Mouse (Mus musculus): ENCODE measurements around the gene Fen1. TPM values are rescaled to one million over a fixed set of nuclear protein-coding genes. Genes with fewer than 3 reads are reported as not detected.
"Not testable (repeated sequence)": the region's sequence is repeated elsewhere in the genome, so short reads cannot be mapped to it uniquely, and the experiment has no call there.

The Fen1 gene
- polyA plus RNA-seq, 1 experiment from 2014 or later: 83.6 TPM

DNA sequence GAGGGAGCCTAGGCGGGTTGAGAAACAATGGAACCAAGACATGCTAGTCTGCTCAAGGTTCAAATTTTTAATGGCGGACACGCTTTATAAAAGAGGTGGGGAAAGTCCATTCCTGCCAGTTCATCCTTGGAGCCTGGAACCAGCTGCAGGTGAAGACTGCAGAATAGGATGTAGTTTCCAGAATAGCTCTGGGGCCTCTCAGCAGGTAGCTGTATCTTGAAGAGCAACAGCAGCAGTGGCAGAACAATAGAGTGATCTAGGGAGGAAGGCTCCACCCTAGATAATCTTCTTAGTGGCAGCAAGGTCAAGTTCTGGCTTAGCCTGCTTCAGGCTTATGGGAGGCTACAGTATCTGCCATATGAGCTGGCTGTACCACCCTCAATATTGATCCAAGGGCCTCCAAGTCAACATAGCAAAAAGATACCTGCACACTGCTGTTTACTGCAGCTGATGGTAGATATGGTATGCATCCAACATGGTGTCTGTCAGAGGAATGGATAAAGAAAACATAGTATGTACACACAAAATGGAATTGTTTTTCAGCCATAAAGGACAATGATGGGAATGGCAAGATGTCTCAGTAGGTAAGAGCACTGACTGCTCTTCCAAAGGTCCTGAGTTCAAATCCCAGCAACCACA is 34.2 kb downstream of the Fen1 start:
- H3K9me3 ChIP-seq (replicated peaks; ENCODE audit: control insufficient read depth, low read length); H3K27ac ChIP-seq (ENCODE audit: low read length); H3K27me3 ChIP-seq (ENCODE audit: control insufficient read depth, insufficient read depth, low read length); H3K4me2 ChIP-seq (ENCODE audit: low read depth, low read length); H3K9ac ChIP-seq (ENCODE audit: low read length); H3K4me3 ChIP-seq (replicated peaks; ENCODE audit: low read length); H3K4me1 ChIP-seq (ENCODE audit: control insufficient read depth, insufficient read depth, low read length); H3K36me3 ChIP-seq (ENCODE audit: control insufficient read depth, insufficient read depth, low read length); ATAC-seq (ENCODE audit: insufficient read depth, low FRiP score): not testable (repeated sequence)
- 87% methylated on average over 3 of the region's 3 CpGs for WGBS

DNA sequence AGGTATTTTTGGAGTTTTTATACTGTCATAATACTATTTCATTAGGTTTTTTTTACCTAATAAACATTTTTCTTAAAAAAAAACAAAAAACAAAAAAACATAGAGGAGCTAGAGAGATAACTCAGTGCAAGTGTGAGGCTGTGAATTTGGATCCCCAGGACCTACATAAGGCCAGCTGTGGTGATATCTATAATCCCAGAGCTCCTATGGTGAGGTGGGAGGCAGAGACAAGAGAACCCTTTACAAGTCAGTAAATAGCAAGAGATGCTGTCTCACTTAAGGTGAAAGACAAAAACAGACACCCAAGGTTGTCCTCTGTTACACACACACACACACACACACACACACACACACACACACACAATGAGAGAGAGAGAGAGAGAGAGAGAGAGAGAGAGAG is 34.8 kb downstream of the Fen1 start:
- H3K4me1 ChIP-seq (ENCODE audit: control insufficient read depth, insufficient read depth, low read length): no peaks in the 10 kb centered on the region
- no peaks in the 10 kb centered on the region for H3K36me3 ChIP-seq (ENCODE audit: control insufficient read depth, insufficient read depth, low read length)
- no peak overlapping the region for H3K4me3 ChIP-seq (replicated peaks; ENCODE audit: low read length)
- H3K27ac ChIP-seq (ENCODE audit: low read length): no peak overlapping the region
- H3K9ac ChIP-seq (ENCODE audit: low read length): no peak overlapping the region
- H3K9me3 ChIP-seq (replicated peaks; ENCODE audit: control insufficient read depth, low read length): no peaks in the 10 kb centered on the region
- no peak for ATAC-seq (ENCODE audit: insufficient read depth, low FRiP score)
- no peak overlapping the region for H3K4me2 ChIP-seq (ENCODE audit: low read depth, low read length)
- H3K27me3 ChIP-seq (ENCODE audit: control insufficient read depth, insufficient read depth, low read length): no peaks in the 10 kb centered on the region

DNA sequence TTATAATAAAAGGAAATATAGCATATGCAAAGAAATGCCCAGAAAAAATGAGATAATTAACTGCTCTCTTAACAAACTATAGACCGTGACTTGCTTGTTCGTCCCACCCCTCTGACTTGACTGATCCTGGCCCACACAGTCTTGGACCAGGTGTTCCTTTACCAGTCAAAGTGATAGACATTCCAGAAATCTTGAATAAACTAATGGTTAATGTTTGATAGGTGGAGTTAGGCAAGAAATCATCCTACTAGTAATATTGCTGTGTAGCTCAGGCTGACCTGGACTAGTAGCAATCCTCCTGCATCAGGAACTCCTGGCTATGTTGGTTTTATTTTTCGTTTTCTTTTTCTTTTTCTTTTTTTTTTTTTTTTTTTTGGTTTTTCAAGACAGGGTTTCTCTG is 35.5 kb downstream of the Fen1 start:
- WGBS: 59% methylated on average over 3 of the region's 3 CpGs
- no peaks in the 10 kb centered on the region for H3K27me3 ChIP-seq (ENCODE audit: control insufficient read depth, insufficient read depth, low read length)
- no peaks in the 10 kb centered on the region for H3K36me3 ChIP-seq (ENCODE audit: control insufficient read depth, insufficient read depth, low read length)
- no peak for ATAC-seq (ENCODE audit: insufficient read depth, low FRiP score)
- no peaks in the 10 kb centered on the region for H3K4me1 ChIP-seq (ENCODE audit: control insufficient read depth, insufficient read depth, low read length)
- H3K27ac ChIP-seq (ENCODE audit: low read length): no peak overlapping the region
- no peak overlapping the region for H3K4me2 ChIP-seq (ENCODE audit: low read depth, low read length)
- H3K9me3 ChIP-seq (replicated peaks; ENCODE audit: control insufficient read depth, low read length): no peaks in the 10 kb centered on the region
- no peak overlapping the region for H3K9ac ChIP-seq (ENCODE audit: low read length)
- H3K4me3 ChIP-seq (replicated peaks; ENCODE audit: low read length): no peak overlapping the region

DNA sequence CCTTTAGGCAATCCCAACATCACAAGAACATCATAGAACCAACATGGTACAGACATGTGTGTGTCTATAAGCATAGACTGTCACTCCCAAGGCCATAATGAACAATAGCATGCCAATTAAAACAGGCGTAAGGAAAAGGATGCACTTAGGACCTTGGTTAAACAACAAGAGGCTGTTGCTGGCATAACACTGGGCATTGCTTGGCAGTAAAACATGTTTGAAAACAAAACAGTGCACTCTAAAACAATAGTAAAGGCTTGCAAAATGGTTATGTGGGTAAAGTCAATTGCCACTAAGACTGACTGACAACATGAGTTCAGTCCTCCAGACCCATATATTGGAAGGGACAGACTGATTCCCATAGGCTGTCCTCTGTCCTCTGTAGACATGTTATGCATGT is 36.0 kb downstream of the Fen1 start:
- H3K27ac ChIP-seq (ENCODE audit: low read length): no peak overlapping the region
- no peak overlapping the region for H3K9ac ChIP-seq (ENCODE audit: low read length)
- WGBS: 81% methylated on average over 1 of the region's 1 CpGs
- H3K4me2 ChIP-seq (ENCODE audit: low read depth, low read length): no peak overlapping the region
- H3K27me3 ChIP-seq (ENCODE audit: control insufficient read depth, insufficient read depth, low read length): no peaks in the 10 kb centered on the region
- H3K4me1 ChIP-seq (ENCODE audit: control insufficient read depth, insufficient read depth, low read length): no peaks in the 10 kb centered on the region
- no peak overlapping the region for H3K4me3 ChIP-seq (replicated peaks; ENCODE audit: low read length)
- H3K36me3 ChIP-seq (ENCODE audit: control insufficient read depth, insufficient read depth, low read length): no peaks in the 10 kb centered on the region
- ATAC-seq (ENCODE audit: insufficient read depth, low FRiP score): no peak
- H3K9me3 ChIP-seq (replicated peaks; ENCODE audit: control insufficient read depth, low read length): no peaks in the 10 kb centered on the region

DNA sequence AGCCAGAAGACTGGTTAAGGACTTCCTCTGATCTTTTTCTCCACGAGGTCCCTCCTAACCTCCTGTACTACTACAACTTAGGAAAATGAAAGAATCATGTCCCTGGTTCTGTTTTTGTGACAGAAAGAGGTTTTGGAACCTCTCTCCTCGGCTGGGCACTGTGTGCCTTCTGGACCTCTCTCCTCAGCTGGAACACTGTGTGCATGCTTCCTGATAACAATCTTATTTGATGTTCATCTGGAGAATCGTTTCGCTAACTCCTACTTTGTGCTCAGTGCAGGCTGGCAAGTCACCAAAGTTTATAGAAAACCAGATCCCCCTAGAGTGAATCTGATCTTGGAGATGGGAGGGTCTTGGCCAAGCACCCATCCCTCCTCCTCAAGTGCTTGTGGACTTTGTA is 36.9 kb downstream of the Fen1 start:
- ATAC-seq (ENCODE audit: insufficient read depth, low FRiP score): no peak
- no peak overlapping the region for H3K27ac ChIP-seq (ENCODE audit: low read length)
- H3K9me3 ChIP-seq (replicated peaks; ENCODE audit: control insufficient read depth, low read length): no peaks in the 10 kb centered on the region
- H3K4me2 ChIP-seq (ENCODE audit: low read depth, low read length): no peak overlapping the region
- no peak overlapping the region for H3K4me3 ChIP-seq (replicated peaks; ENCODE audit: low read length)
- H3K36me3 ChIP-seq (ENCODE audit: control insufficient read depth, insufficient read depth, low read length): no peaks in the 10 kb centered on the region
- H3K4me1 ChIP-seq (ENCODE audit: control insufficient read depth, insufficient read depth, low read length): no peaks in the 10 kb centered on the region
- WGBS: 66% methylated on average over 4 of the region's 4 CpGs
- no peaks in the 10 kb centered on the region for H3K27me3 ChIP-seq (ENCODE audit: control insufficient read depth, insufficient read depth, low read length)
- H3K9ac ChIP-seq (ENCODE audit: low read length): no peak overlapping the region

DNA sequence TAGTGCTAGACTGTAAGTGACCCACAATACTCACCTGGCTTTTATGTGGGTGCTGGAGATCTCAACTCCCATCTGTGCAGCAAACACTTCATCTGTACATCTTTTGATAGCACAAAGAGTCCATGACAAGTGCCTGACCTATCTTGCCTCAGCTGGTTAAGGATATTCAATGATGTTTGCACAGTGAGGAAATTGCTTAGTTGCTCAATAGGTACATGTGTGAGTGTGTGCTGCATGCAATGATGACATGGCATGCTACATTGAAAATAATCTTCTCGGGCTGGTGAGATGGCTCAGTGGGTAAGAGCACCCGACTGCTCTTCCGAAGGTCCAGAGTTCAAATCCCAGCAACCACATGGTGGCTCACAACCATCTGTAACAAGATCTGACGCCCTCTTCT is 38.0 kb downstream of the Fen1 start:
- H3K27me3 ChIP-seq (ENCODE audit: control insufficient read depth, insufficient read depth, low read length); H3K9me3 ChIP-seq (replicated peaks; ENCODE audit: control insufficient read depth, low read length); ATAC-seq (ENCODE audit: insufficient read depth, low FRiP score); H3K9ac ChIP-seq (ENCODE audit: low read length); H3K4me1 ChIP-seq (ENCODE audit: control insufficient read depth, insufficient read depth, low read length); H3K27ac ChIP-seq (ENCODE audit: low read length); H3K4me2 ChIP-seq (ENCODE audit: low read depth, low read length); H3K36me3 ChIP-seq (ENCODE audit: control insufficient read depth, insufficient read depth, low read length); H3K4me3 ChIP-seq (replicated peaks; ENCODE audit: low read length): not testable (repeated sequence)
- 91% methylated on average over 3 of the region's 4 CpGs for WGBS

DNA sequence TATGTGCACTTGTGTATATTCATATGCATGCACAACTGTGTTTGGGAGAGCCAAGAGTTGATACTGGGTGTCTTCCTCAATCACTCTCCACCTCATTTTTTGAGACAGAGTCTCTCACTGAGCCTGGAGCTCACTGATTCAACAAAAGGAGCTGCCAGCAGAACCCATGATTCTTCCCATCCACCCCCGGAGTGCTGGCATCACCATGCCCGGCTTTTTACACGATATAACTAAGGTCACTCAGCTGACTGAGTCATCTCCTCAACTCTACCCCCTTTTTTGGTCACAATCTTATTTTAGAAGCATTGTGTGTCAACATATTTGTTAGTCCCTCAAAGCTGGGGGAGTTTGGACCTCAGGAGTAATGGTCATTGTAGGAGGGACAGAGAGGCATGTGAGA is 40.1 kb downstream of the Fen1 start:
- Histone ChIP-seq H3K9ac (ENCODE audit: low read length) (no peak overlapping the region), H3K27ac (ENCODE audit: low read length) (no peak overlapping the region), H3K4me1 (ENCODE audit: control insufficient read depth, insufficient read depth, low read length) (no peaks in the 10 kb centered on the region), H3K4me2 (ENCODE audit: low read depth, low read length) (no peak overlapping the region), H3K27me3 (ENCODE audit: control insufficient read depth, insufficient read depth, low read length) (no peaks in the 10 kb centered on the region), H3K4me3 (replicated peaks; ENCODE audit: low read length) (no peak overlapping the region), H3K9me3 (replicated peaks; ENCODE audit: control insufficient read depth, low read length) (no peaks in the 10 kb centered on the region), H3K36me3 (ENCODE audit: control insufficient read depth, insufficient read depth, low read length) (no peaks in the 10 kb centered on the region)
- 71% methylated on average over 3 of the region's 3 CpGs for WGBS
- ATAC-seq (ENCODE audit: insufficient read depth, low FRiP score): no peak

DNA sequence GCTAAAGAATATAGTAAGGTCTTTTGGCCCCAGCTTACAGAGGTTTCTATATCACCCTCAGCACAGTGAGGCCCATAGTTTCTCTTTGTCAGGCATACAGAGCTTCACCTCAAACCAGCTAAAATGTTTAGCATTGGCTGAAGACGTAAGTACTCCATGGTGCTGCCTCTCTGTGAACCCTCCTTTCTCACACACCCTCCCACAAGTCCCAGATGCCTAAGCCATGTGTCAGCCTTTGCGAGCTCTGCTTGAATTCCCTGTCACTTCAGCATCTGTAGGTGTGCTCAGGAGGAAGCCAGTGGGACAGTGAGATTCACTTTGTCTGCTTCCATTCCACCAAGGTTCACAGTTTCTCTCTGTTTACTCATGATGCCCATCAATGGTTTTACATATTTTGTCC is 46.2 kb downstream of the Fen1 start:
- Histone ChIP-seq H3K9me3 (replicated peaks; ENCODE audit: control insufficient read depth, low read length) (no peaks in the 10 kb centered on the region), H3K4me3 (replicated peaks; ENCODE audit: low read length) (no peak overlapping the region), H3K4me2 (ENCODE audit: low read depth, low read length) (no peak overlapping the region), H3K9ac (ENCODE audit: low read length) (no peak overlapping the region), H3K4me1 (ENCODE audit: control insufficient read depth, insufficient read depth, low read length) (no peaks in the 10 kb centered on the region), H3K27me3 (ENCODE audit: control insufficient read depth, insufficient read depth, low read length) (no peaks in the 10 kb centered on the region), H3K36me3 (ENCODE audit: control insufficient read depth, insufficient read depth, low read length) (no peaks in the 10 kb centered on the region), H3K27ac (ENCODE audit: low read length) (no peak overlapping the region)
- ATAC-seq (ENCODE audit: insufficient read depth, low FRiP score): no peak
- 52% methylated on average over 2 of the region's 2 CpGs for WGBS

DNA sequence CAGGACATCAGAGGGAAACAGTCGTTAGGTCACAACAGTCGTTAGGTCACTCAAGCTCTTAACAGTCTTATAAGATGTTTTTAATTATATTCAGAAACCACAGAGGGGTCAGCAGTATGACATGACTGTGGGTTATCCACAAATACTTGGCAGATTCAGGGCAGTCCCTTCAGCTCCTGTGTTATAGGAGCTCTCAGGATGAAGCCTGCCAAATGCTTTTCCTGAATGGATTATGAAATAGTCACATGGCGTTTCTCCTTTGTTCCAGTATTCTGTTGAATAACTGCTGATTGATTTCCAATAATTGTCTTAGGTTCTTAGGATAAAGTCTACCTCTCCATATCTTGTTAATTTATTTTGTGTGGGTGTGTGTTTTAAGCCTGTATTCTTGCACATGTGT is 54.8 kb downstream of the Fen1 start:
- Histone ChIP-seq H3K4me3 (replicated peaks; ENCODE audit: low read length) (no peak overlapping the region), H3K9me3 (replicated peaks; ENCODE audit: control insufficient read depth, low read length) (no peaks in the 10 kb centered on the region), H3K4me2 (ENCODE audit: low read depth, low read length) (no peak overlapping the region), H3K27ac (ENCODE audit: low read length) (peak overlapping the region; percentile 69; the same call in 1 of the 2 replicates), H3K36me3 (ENCODE audit: control insufficient read depth, insufficient read depth, low read length) (no peaks in the 10 kb centered on the region), H3K9ac (ENCODE audit: low read length) (no peak overlapping the region), H3K4me1 (ENCODE audit: control insufficient read depth, insufficient read depth, low read length) (no peaks in the 10 kb centered on the region), H3K27me3 (ENCODE audit: control insufficient read depth, insufficient read depth, low read length) (no peaks in the 10 kb centered on the region)
- ATAC-seq (ENCODE audit: insufficient read depth, low FRiP score): no peak
- 62% methylated on average over 3 of the region's 3 CpGs for WGBS

Data from stomach, embryonic 16.5 days (tissue).